Mouse (Mus musculus) 416B (cell line): ENCODE measurements around the gene Cxcl17.

ENCODE experiments used
- DNase-seq: peaks from one replicate; pipeline ENCODE4 v3.0.0; 2011; ENCODE audit warnings: low read depth

Gene Cxcl17

DNA sequence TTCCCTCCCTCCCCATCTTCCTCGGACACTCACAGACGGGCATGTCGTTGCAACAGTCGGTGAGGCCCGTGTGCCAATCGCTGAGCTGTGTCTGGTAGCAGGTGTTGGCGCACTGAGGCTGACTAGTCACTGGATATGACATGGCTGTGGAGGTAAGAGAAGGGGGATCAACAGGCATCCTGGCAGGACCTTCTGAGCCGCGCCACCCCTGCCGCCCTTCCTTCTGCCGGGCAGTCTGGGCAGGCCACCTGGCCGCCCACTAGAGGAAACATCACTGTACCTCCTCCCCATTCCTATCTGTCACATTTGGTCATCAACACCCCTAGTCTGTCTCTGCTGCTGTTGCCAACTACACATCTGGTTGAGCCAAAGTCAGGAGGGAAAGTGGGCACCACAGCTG, 44.4 kb downstream of the Cxcl17 start:
- no peak for DNase-seq

DNA sequence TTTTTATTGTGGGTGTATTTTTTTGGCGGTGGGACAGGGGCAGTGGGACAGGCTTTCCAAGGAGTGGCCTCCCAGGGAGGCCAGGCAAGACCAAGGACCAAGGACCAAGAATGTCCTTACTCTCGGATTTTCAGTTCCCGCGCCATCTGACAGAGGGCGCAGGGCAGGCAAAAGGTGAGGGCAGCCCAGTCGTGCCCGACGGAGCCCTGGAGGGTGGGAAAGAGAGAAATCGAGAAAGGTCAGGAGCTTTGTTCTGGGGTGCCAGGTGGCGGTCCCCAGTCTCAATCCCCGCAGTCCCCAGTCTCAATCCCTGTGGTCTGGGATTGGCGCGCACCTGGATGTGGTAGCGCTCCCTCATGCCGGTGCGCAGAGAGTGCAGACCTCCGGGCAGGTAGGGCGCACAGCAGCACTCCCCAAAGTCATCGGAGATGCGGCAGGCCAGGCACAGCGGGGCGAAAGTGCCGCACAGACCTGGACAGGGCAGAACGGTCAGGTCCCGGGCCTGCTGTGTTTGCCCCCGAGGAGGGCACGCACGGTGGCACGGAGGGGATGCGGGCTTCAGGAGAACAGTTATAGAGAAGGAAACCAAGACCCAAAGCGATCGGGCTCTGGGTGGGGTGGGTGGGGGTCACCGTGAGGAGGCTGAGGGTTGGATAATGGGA, 44.9 kb downstream of the Cxcl17 start:
- DNase-seq: no peak

DNA sequence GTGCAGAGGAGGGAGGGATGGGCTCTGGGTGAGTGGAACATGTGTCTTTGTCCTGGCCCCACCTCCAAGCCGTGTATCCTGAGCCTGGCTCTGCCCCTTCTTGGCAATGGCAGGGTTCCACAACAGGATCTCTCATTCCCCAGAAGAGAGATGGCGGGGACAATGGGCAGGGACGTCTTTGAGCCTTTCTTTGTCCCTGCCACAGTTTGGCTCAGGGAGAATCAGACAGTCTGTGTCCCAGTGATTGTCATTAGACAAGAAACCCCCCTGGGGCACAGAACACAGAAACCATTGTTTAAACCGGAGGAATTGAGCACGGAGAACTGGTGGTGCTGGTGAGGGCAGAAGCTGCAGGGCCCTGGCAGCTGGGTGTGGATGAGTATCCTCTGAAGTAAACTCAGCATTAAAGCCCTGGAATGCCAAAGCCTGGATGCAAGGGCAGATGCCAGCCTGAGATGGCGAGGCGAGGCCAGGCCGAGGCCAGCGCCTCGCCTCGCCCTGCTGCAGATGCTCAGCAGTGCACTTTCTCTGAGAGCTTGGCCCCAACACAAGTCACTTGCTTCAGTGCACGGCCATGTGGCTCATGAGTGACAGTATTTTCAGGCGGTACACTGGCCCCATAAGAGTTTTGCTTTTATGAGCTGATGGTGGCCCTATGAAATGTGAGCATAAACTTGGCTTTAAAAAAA, 46.6 kb downstream of the Cxcl17 start:
- DNase-seq: no peak

DNA sequence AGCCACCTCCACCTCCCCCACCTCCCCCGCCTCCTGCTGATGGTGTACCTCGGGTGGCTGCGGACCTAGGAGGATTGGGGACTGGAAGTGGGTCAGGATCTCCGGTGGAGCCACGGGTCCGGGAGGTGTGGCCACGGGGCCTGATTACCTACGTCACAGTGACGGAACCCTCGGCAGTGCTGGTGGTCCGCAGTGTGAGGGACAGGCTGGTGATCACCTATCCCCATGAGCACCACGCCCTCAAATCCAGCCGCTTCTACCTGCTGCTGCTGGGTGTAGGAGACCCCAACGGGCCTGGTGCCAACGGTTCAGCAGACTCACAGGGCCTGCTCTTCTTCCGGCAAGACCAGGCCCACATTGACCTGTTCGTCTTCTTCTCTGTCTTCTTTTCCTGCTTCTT, 49.1 kb downstream of the Cxcl17 start:
- DNase-seq: no peak

DNA sequence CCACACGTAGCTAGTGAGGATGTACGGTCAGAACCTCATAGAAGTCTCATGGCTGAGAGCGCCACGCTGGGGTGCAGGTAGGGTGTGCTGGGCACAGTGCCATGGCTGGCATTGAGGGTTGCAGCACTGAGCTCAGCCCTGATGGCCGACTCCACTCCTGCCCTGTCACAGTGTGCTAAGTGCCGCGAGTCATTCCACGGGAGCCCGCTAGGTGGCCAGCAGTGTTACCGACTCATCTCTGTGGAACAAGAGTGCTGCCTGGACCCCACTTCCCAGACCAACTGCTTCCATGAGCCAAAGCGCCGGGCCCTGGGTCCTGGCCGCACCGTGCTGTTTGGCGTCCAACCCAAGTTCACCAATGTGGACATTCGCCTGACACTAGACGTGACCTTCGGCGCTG, 49.5 kb downstream of the Cxcl17 start:
- DNase-seq: no peak

DNA sequence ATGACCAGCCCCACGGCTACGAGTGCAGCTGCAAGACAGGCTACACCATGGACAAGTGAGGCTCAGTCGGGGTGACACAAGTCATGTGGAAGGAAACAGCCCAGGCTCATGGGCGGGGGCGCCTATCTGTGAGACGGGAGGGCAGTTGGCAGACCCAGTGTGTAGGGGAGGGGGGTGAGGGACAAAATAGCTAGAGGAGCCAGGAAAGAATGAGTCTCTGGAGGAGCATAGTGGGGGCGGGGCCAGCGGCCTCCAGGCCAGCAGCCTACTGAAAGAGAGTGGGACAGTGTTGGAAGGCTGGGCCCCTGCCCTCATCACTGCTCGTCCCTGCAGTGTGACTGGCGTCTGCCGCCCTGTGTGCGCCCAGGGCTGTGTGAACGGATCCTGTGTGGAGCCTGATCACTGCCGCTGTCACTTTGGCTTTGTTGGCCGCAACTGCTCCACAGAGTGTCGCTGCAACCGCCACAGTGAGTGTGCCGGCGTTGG, 53.9 kb downstream of the Cxcl17 start:
- no peak for DNase-seq
